Mouse (Mus musculus): ENCODE data around the gene Iglon5. TPM values are rescaled to one million over a fixed set of nuclear protein-coding genes. Genes with fewer than 3 reads are reported as not detected.

Iglon5 gene
- polyA plus RNA-seq, 1 experiment from 2014 or later: not detected

DNA sequence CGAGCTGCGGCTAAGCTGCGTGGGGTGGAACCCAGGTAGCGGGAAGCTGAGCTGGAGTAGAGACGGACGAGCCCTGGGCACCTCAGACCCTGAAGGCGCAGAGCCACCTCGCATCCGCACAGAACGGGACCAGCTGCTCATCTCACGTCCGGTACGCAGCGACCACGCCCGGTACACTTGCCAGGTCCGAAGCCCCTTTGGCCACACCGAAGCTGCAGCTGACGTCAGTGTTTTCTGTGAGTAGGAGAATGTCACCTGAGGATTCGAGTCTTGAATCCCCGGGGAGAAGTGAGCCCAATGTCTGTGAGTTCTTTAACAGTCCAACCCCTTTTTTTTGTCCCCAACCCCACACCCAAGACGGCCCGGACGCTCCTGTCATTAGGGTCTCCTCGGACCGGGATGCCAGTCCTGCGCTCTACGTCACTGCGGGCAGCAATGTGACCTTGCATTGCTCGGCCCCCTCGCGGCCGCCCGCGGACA lies 25.0 kb downstream of the Iglon5 start:
- Histone ChIP-seq H3K9me3 (replicated peaks) (no peaks in the 10 kb centered on the region), H3K4me2 (peak overlapping the region; percentile 89), H3K27me3 (peaks cover 10% of the 10 kb centered on the region), H3K4me1 (replicated peaks) (peaks cover 16% of the 10 kb centered on the region), H3K4me3 (peak overlapping the region; percentile 58), H3K27ac (no peak overlapping the region), H3K36me3 (no peaks in the 10 kb centered on the region), H3K9ac (peak overlapping the region; percentile 55)
- peak; percentile 63; the same call in 1 of the 2 replicates for ATAC-seq (replicated peaks; ENCODE audit: insufficient number of reproducible peaks, insufficient read depth, low FRiP score, low read depth)
- 6% methylated on average over 35 of the region's 35 CpGs for WGBS

- H3K4me2 ChIP-seq: no peak overlapping the region
- ATAC-seq (replicated peaks; ENCODE audit: insufficient number of reproducible peaks, insufficient read depth, low FRiP score, low read depth): no peak
Measured at GRCm38 (mm10) chr7:43463976-43464375, 25.9 kb downstream of the Iglon5 start.

DNA sequence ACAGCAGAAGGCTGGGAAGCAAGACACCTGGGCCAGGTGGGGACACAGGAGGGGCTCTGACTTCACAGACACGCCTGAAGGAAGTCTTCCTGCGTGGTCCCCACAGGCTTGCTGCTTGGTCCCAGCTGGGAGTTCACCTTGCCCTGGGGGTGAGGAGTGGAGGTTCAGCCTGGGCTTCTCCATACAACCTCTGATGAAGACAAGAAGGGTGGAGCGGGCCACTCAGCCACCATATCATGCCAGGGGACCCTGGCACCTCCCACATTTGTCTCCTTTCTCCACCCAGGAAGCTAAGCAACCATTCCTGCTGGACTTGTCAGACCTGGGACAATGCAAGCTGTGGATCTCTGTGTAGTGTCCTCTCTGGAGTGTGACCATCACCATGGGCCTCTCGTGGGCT lies 27.0 kb downstream of the Iglon5 start, which contains the start of gene Vsig10l:
Gene Vsig10l, plus strand, starts transcription at position 301 of the 400 bp plus-strand sequence.
- 57% methylated on average over 4 of the region's 4 CpGs for WGBS
- no peak for ATAC-seq (replicated peaks; ENCODE audit: insufficient number of reproducible peaks, insufficient read depth, low FRiP score, low read depth)
- Histone ChIP-seq H3K9me3 (replicated peaks) (no peaks in the 10 kb centered on the region), H3K4me2 (no peak within 1 kb of the TSS), H3K9ac (no peak within 1 kb of the TSS), H3K4me3 (no peak within 1 kb of the TSS), H3K4me1 (replicated peaks) (peaks cover 18% of the 10 kb centered on the region), H3K36me3 (no peaks in the 10 kb centered on the region; the same call in 1 of the 2 replicates), H3K27ac (no peak within 1 kb of the TSS), H3K27me3 (peaks cover 10% of the 10 kb centered on the region)

More at GRCm38 (mm10) chr7:43463976-43464375, 25.9 kb downstream of the Iglon5 start:
- Histone ChIP-seq H3K36me3 (no peaks in the 10 kb centered on the region), H3K27me3 (peaks cover 10% of the 10 kb centered on the region), H3K9me3 (replicated peaks) (no peaks in the 10 kb centered on the region), H3K4me3 (no peak overlapping the region), H3K27ac (no peak overlapping the region), H3K4me1 (replicated peaks) (peaks cover 18% of the 10 kb centered on the region), H3K9ac (no peak overlapping the region)
- 71% methylated on average over 7 of the region's 7 CpGs for WGBS

GRCm38 (mm10) chr7:43454371-43454770 lies 35.5 kb downstream of the Iglon5 start:
- no peak for ATAC-seq (replicated peaks; ENCODE audit: insufficient number of reproducible peaks, insufficient read depth, low FRiP score, low read depth)
- Histone ChIP-seq H3K27ac (no peak overlapping the region), H3K9me3 (replicated peaks) (no peaks in the 10 kb centered on the region), H3K36me3 (peaks cover 57% of the 10 kb centered on the region), H3K4me3 (no peak overlapping the region), H3K4me1 (replicated peaks) (peaks cover 6% of the 10 kb centered on the region), H3K4me2 (no peak overlapping the region), H3K27me3 (no peaks in the 10 kb centered on the region), H3K9ac (no peak overlapping the region)
- WGBS: 76% methylated on average over 6 of the region's 6 CpGs

DNA sequence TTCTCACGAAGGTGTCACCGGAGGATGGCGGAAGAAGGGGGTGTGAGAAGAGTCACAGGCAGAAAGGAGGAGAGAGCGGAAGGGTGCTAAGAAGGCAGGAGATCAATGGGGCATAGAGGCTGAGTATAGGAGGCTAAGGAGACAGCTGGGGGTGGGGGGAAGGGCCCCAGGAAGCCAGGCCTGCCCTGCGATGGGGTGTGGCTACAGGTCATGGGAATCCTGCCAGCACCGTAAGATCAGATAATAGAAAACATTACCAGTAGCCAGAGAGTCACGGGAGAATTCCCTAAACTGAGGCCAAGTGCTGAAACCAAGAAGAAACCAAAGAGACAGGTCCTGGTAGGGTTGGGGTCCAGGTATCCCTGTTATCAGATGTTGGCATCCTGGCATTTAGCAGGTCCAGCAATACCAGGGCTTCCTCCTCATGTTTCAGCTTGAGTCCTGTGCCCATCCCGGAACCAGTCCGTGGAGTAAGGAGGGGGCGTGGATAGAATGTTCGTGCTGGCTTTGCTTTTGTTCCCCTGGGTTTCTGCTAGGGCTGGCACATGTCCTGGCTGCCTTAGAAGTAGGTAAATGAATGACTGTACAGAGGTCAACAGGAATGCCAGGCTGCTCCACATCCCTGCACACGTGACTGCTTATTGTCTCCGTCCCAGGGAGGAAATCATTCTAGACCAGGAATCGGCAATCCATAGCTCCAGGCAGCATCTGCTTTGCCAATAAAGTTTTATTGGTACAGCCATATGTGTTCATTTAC lies 36.1 kb downstream of the Iglon5 start:
- no peak overlapping the region for H3K9ac ChIP-seq
- H3K27ac ChIP-seq: no peak overlapping the region
- H3K9me3 ChIP-seq (replicated peaks): no peaks in the 10 kb centered on the region
- H3K36me3 ChIP-seq: peaks cover 57% of the 10 kb centered on the region
- 83% methylated on average over 14 of the region's 14 CpGs for WGBS
- peaks cover 12% of the 10 kb centered on the region for H3K4me1 ChIP-seq (replicated peaks)
- H3K4me3 ChIP-seq: no peak overlapping the region
- H3K27me3 ChIP-seq: no peaks in the 10 kb centered on the region
- H3K4me2 ChIP-seq: no peak overlapping the region
- ATAC-seq (replicated peaks; ENCODE audit: insufficient number of reproducible peaks, insufficient read depth, low FRiP score, low read depth): no peak

DNA sequence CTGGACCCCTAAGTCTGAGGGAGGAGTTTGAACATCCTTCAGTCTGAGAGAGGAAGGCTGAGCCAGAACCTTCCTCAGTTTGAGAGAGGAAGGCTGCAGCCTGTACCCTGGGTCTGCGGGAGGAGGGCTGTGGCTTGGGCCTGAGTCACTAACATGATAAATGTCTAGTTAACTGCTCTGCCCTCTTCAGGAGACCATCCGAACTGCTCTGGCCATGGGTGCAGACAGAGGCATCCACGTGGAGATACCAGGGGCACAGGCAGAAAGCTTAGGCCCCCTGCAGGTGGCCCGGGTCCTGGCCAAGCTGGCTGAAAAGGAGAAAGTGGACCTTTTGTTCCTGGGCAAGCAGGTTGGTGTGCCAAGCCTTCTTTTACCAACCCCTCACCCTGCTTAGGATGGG lies 37.3 kb downstream of the Iglon5 start:
- ATAC-seq (replicated peaks; ENCODE audit: insufficient number of reproducible peaks, insufficient read depth, low FRiP score, low read depth): no peak; the same call in 1 of the 2 replicates
- no peaks in the 10 kb centered on the region for H3K27me3 ChIP-seq
- no peak overlapping the region for H3K9ac ChIP-seq
- peaks cover 24% of the 10 kb centered on the region for H3K4me1 ChIP-seq (replicated peaks)
- no peak overlapping the region for H3K27ac ChIP-seq
- H3K4me3 ChIP-seq: no peak overlapping the region
- 50% methylated on average over 4 of the region's 4 CpGs for WGBS
- no peaks in the 10 kb centered on the region for H3K9me3 ChIP-seq (replicated peaks)
- H3K4me2 ChIP-seq: no peak overlapping the region
- peaks cover 55% of the 10 kb centered on the region for H3K36me3 ChIP-seq

DNA sequence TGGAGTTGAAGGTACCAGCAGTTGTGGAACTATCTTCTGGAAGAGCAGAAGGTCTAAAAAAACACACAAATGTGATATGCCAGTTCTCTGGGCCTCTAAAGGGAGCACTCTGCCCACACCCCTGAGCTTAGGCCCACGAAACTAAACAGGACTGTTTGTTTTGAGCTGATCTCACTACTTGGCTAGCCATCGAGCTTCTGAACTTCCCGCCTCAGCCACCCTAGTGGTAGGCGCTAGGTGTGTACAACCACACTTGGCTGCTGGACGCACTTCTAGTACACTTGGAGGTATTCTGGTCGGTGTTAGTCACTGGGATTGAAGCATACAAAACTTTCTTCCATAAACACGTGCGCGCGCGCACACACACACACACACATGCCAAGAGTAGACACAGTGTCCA lies 38.1 kb downstream of the Iglon5 start:
- ATAC-seq (replicated peaks; ENCODE audit: insufficient number of reproducible peaks, insufficient read depth, low FRiP score, low read depth): no peak

GRCm38 (mm10) chr7:43449811-43450210 lies 40.1 kb downstream of the Iglon5 start:
- no peak overlapping the region for H3K4me3 ChIP-seq
- no peak overlapping the region for H3K9ac ChIP-seq
- H3K36me3 ChIP-seq: peaks cover 29% of the 10 kb centered on the region
- no peaks in the 10 kb centered on the region for H3K27me3 ChIP-seq
- no peak overlapping the region for H3K4me2 ChIP-seq
- no peak for ATAC-seq (replicated peaks; ENCODE audit: insufficient number of reproducible peaks, insufficient read depth, low FRiP score, low read depth)
- H3K4me1 ChIP-seq (replicated peaks): peaks cover 44% of the 10 kb centered on the region
- peak overlapping the region; percentile 69 for H3K27ac ChIP-seq
- no peaks in the 10 kb centered on the region for H3K9me3 ChIP-seq (replicated peaks)
- WGBS: 90% methylated on average over 2 of the region's 2 CpGs

More for the DNA sequence above, 38.1 kb downstream of the Iglon5 start:
- no peak overlapping the region for H3K4me2 ChIP-seq
- H3K4me1 ChIP-seq (replicated peaks): peaks cover 28% of the 10 kb centered on the region
- H3K9me3 ChIP-seq (replicated peaks): no peaks in the 10 kb centered on the region
- 90% methylated on average over 11 of the region's 11 CpGs for WGBS
- H3K36me3 ChIP-seq: peaks cover 46% of the 10 kb centered on the region
- H3K9ac ChIP-seq: no peak overlapping the region
- H3K27me3 ChIP-seq: no peaks in the 10 kb centered on the region
- H3K4me3 ChIP-seq: no peak overlapping the region
- no peak overlapping the region for H3K27ac ChIP-seq

DNA sequence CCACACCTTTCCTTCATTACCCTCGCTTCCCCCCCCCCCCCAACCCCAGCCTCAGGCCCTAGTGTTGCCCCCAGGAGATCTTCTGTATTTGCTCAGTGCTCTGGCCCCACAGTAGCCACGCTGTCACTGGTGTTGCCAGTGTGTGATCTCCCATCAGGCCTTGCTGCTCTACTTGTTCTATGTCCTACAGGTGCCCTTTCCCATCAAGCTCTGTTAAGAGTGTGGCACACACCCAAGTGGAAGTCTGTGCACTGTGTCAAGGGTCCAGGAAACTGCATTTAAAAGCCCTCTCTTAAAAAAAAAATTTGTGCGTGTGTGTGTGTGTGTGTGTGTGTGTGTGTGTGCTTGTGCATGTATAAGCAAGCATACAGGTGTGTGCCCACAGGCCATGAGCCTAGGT lies 41.6 kb downstream of the Iglon5 start:
- Histone ChIP-seq H3K4me1 (replicated peaks) (peaks cover 50% of the 10 kb centered on the region), H3K36me3 (peaks cover 14% of the 10 kb centered on the region), H3K27ac (peak overlapping the region; percentile 69), H3K9me3 (replicated peaks) (no peaks in the 10 kb centered on the region), H3K4me2 (no peak overlapping the region), H3K27me3 (no peaks in the 10 kb centered on the region), H3K4me3 (no peak overlapping the region), H3K9ac (no peak overlapping the region)
- no peak for ATAC-seq (replicated peaks; ENCODE audit: insufficient number of reproducible peaks, insufficient read depth, low FRiP score, low read depth)
- 68% methylated on average over 2 of the region's 3 CpGs for WGBS

DNA sequence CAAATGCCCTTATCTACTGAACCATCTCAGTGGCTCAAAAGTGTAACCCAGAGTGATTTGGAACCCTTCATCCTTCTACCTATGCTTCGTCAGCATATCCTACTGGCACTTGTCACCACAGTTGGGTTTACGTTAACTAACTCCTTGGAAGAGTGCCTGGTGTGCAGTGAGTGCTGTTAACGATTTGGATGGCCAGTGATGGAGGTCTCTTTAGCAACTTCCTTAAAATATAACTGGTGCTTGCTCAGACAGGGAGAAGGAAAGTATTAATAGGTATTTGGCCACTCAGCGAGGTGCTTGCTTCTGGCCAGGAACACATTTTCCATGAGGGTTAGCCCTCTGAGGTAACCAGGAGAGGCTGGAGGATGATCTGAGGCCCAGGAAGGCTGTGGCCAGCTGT lies 42.1 kb downstream of the Iglon5 start:
- Histone ChIP-seq H3K27ac (peak overlapping the region; percentile 69), H3K4me1 (replicated peaks) (peaks cover 53% of the 10 kb centered on the region), H3K4me2 (no peak overlapping the region), H3K9ac (no peak overlapping the region), H3K9me3 (replicated peaks) (no peaks in the 10 kb centered on the region), H3K36me3 (peaks cover 10% of the 10 kb centered on the region), H3K4me3 (no peak overlapping the region), H3K27me3 (no peaks in the 10 kb centered on the region)
- ATAC-seq (replicated peaks; ENCODE audit: insufficient number of reproducible peaks, insufficient read depth, low FRiP score, low read depth): no peak
- 50% methylated on average over 4 of the region's 4 CpGs for WGBS

DNA sequence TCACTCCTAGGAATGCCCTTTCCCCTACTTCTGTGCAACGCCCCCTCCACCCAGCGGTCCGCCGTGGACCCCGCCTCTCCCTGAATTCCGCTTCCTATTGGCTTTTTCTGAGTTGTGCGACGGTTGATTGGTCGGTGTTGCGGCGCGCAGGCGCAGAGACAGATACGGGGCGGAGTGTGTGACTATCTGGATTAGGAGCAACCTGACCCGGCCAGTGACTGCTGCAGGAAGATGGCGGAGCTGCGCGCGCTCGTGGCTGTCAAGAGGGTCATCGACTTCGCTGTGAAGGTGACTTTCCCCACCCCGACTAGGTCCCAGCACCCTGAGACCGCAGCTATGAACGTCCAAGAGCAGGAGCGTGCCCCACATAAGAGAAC lies 46.0 kb downstream of the Iglon5 start, which contains the start of the genes Etfb and Gm45233:
Gene Etfb, plus strand, starts transcription at position 167 of the 377 bp plus-strand sequence.
Gene Gm45233, plus strand, starts transcription at position 212 of the 377 bp plus-strand sequence.
- H3K36me3 ChIP-seq: no peaks in the 10 kb centered on the region
- H3K4me1 ChIP-seq (replicated peaks): peaks cover 48% of the 10 kb centered on the region
- H3K27ac ChIP-seq: peak within 1 kb of the TSS; percentile 97
- no peaks in the 10 kb centered on the region for H3K27me3 ChIP-seq
- peak; percentile 98 for ATAC-seq (replicated peaks; ENCODE audit: insufficient number of reproducible peaks, insufficient read depth, low FRiP score, low read depth)
- H3K4me3 ChIP-seq: peak within 1 kb of the TSS; percentile 60
- peak within 1 kb of the TSS; percentile 72 for H3K4me2 ChIP-seq
- WGBS: under 1% methylated on average over 27 of the region's 27 CpGs
- peak within 1 kb of the TSS; percentile 69 for H3K9ac ChIP-seq
- no peaks in the 10 kb centered on the region for H3K9me3 ChIP-seq (replicated peaks)

All from heart, embryonic 15.5 days (tissue).